Mouse (Mus musculus) heart, adult 2 months (tissue): ENCODE data around the gene Ttyh3.

Experiments used
- CTCF ChIP-seq: fragments of 200-600 bp; IDR thresholded peaks from 2 replicates; pipeline ENCODE4 v1.8.1; 2022; ENCODE audit warnings: antibody characterized with exemption, mild to moderate bottlenecking, moderate library complexity
- EP300 ChIP-seq: fragments of 200-500 bp; IDR thresholded peaks from 2 replicates; pipeline ENCODE4 v1.6.1; 2011; ENCODE audit warnings: low read depth, low read length, control low read depth; ENCODE audit not compliant: insufficient read depth
- POLR2A ChIP-seq: fragments of 200-500 bp; IDR thresholded peaks from 2 replicates; pipeline ENCODE4 v1.6.1; 2011; ENCODE audit warnings: mild to moderate bottlenecking, low read depth, low read length, control low read depth; ENCODE audit not compliant: insufficient read depth

GRCm38 (mm10) chr5:140674036-140674435, 25.2 kb upstream of the Ttyh3 start:
- no peak for TF ChIP-seq EP300
- no peak for TF ChIP-seq POLR2A
- TF ChIP-seq CTCF: no peak
